Mouse (Mus musculus) testis, postnatal 10 days (tissue): Measurements from ENCODE around the gene Rfx4.

Experiments used
- DNase-seq: peaks from one replicate; pipeline ENCODE4 v3.0.0; 2021; ENCODE audit warnings: low spot score

Rfx4 gene

DNA sequence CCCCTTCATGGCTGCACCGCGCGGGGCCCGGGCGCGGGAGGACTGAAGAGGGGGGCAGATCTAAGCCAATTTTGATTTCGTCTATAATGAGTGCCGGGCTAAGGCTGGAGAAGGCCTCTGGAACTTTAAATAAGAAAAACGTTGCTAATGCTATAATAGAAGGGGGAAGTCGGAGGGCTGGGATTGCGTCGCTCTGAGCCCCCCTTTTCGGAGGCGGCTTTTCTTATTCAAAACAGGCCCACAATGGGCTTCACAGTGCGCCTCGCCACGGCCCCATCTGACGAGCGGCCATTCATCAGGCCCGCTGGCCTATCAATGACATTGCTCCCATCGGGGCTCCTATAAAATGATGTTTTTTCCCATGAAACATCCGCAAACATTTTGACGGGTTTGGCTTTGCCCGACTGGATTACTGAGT is at the start of gene Rfx4:
TSS of gene Rfx4 (plus strand) at position 277 of the 418 bp plus-strand sequence.
- DNase-seq = no peak

DNA sequence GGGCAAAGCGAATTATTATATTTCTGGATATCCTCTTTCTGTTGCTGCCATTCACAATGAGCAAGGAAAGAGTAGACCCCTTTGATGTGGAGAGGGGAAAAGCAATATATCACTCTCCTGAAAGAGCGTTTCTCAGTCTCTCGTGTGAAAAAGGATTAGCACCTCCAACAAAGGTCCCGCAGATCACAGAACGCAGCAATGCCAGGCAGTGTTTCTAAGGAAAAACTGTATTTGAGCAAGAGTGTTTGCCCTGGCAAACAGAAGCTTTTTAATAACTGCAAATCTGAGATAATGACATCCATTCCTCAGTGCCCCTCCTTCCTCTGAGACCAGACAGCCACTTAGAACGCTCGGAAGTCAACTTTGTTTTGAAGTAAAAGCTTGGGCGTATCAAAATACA is 49.3 kb upstream of the Rfx4 start:
- no peak for DNase-seq

DNA sequence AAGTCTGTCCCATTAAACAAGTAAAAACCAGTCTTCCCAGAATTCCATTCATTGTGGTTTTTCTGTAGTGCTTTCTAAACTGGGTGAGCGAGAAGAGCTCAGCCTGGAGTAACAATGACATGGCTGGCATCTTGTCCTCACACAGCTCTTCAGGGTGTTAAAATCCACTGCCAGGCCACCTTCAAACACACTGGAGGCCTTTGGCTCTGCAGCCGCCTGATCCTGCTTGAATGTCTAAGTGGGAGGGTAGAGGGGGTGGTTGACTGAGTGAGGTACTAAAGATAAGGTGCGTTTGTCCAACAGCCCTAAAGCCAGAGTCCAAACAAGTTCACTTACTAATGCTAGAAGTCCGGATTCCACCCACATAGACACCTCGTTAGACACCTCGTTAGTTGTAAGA is 48.6 kb upstream of the Rfx4 start:
- no peak for DNase-seq

DNA sequence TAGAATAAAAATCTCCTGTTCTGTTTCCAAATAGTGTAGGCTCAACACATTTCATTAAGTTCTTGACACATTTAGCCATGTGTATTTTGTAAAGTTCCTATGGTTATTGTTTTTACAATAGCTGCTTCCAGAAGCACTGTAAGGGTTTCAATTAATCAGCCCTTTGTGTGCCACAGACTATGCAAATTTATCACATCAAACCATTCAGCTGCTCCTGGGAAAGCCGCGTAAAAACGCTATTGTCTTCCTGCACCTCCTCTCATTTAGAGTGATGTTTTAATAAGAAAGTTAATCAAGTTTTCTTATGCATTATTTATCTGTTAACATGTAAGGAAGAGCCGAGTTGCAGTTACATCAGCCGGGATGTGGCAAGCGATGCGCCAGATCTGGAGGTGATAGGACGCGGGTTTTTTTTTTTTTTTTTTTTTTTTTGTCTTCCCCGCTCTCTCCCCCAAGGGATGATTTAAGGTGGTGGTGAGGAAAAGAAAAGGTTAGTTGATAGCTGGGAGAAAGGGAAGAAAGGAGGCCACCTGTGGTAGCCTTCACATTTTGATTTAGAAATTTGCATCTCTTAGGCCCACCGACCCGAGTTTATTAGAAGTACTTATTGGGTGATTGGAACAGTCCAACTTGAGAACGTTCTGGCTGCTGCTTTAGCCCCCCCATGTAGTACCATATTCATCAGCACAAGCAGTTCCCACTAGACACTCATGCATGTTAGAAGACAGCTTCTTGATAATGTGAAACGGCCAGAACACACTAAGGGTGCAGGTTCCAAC is 47.9 kb upstream of the Rfx4 start:
- no peak for DNase-seq

DNA sequence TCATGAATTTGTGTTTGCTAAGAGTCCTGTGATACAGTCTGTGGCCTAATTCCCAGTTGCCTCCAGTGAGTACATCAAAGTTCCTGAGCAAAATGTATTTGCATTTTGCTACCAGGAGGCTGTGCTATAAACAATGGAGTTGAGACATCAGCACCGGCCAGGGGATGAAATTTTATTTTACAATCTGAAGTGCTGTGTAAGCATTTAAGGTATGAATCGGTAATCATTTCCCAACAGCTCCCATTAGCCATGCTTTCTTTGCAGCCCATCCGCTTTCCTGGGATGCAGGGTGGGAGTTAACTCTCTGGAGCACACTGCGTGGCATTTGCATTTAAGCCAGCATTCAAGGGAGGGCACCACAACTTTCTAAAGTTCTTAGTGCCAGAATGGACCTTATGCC is 45.7 kb upstream of the Rfx4 start:
- DNase-seq = no peak

DNA sequence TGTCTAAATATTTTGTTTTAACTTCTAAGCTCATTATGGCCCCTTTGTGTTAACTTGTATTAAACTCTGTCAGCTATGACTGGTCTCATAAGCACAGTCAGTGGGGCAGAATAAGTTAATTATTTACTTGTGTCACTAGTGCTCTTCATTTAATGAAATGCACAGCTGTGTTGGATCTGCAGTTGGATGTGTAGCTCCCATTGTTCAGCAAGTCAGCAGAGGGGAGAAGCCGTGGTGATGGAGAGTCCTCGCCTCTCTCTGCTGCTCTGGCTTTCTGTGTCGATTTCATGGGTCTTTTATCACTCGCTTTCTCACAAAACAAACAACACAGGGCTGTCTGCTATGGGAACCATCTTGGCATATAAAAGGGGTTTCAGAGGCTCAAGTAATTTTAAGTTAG is 45.0 kb upstream of the Rfx4 start:
- no peak for DNase-seq

DNA sequence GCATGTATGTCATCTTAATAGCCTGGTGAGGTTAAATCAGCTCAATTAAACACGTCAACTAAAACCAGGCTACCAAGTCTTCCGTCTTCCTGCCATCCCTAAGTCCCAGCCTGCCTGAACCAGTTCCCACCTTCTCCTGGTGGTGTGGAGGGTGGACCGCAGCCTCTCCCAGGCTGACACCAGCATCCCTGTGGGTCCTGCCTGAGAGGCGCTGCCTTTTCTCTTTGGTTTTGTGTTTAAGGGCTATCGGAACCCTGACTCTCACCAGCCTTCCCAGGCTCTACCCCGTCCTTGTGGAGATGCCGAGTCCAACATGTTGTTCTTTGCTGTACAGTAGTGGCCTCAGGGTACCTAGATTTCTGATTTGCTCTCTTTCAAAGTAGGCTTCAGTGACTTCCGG is 44.4 kb upstream of the Rfx4 start:
- no peak for DNase-seq

DNA sequence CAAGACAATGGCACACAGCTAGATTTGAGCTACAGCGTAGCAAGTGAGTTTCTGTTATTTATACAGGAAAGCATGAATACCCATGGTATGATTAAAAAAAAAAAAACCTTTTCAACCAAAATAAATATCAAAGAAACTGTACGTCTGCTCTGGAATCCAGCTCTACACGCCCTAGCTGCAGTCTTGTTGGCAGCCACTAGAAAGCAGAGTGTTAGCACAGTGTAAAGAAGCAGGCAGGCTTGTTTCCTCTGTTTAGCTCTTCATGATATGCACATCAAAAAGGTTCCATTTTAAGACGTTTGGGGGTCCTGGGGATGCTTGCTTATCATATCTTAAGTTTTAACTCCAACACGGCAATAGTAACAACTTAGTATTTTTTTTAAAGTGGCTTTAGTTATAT is 43.9 kb upstream of the Rfx4 start:
- DNase-seq = no peak

DNA sequence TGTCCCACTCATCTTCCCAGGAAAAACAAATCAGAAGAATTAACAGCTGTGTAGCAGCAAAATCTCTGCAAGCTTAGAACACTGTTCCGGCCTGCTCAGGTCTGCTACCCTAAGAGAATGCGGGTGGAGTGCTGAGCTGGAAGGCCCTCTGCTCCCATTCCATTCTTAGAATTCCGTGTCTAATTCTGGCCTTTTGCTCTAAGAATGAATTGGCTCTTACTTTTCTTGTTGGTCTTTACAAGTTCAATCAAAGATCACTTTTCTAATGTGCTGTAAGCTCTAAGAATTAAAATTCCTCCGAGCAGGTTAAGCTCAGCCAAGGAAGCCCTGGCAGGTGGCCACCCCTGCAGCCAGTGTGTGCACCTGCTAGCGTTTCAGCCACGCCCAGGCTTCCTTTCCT is 43.3 kb upstream of the Rfx4 start:
- peak; percentile 49 for DNase-seq

DNA sequence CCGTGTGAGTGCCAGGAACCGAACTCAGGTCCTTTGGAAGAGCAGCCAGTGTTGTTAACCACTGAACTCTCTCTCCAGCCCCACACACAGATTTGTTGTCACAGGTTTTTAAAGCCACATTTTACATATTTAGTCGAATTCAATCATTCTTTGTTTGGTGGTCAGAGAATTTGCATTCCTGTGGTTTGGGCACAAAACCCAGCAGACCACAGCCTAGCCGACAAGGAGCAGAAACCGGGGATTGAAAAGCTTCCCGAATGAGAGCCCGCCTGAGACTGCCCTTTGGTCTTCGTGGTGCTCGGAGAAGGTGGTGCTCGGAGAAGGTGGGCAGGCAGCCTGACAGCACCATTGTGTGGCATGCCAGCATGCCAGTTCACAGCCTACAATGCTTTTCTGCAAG is 42.8 kb upstream of the Rfx4 start:
- no peak for DNase-seq

DNA sequence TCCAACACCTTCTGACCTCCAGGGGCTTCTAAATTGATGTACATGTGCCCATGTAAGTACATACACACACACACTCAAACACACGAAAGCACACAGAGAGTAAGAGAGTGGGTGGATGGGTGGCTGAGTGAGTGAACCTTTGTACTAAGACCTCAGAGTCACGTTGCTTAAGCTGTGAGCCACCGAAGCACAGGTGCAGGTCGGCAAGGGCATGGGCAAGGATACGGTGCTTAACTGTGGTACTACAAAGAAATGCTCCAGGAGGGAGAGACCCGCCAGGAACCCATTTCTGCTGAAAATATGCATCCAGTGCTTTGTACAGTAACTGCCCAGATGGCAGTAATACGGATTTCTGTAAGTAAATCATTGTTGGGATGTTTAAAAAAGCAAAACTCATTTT is 40.2 kb upstream of the Rfx4 start:
- DNase-seq = no peak

DNA sequence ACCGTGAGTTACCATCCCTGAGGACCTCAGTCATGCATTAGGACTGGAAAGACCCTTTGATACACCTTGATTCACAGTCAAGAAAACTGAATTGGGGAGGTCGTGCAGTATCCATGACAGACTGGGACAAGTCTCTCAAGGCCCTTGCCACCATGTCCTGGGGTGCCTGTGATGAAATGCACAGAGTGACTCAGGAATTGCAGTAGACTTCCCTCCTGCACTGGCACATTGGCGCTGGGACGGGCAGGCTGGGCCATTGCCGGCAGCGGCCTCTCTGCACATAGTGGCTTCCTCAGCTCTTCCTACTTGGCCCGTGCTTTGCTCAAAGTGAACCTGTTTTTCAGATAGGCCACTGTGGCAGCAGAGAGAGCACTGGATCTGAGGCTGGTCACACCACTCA is 39.3 kb upstream of the Rfx4 start:
- no peak for DNase-seq

DNA sequence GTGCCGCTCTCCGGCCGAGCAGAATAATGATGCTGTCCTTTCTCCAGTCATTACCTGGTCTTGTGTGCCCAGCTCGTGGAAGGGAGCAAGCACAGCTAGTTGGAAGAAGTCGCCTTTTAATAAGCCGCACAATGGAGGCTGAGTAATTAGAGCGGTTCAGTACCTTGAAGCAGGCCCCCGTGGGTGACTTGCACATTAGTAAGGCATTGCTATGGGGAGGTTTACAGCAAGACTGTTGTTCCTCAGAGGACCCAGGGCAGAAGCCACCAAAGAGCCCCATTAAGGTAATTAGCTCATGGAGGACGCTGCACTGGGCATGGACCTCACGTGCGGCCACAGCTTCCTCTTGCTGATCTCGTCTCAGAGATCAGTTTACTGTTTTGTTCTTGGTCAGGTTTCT is 33.2 kb upstream of the Rfx4 start:
- DNase-seq = no peak

DNA sequence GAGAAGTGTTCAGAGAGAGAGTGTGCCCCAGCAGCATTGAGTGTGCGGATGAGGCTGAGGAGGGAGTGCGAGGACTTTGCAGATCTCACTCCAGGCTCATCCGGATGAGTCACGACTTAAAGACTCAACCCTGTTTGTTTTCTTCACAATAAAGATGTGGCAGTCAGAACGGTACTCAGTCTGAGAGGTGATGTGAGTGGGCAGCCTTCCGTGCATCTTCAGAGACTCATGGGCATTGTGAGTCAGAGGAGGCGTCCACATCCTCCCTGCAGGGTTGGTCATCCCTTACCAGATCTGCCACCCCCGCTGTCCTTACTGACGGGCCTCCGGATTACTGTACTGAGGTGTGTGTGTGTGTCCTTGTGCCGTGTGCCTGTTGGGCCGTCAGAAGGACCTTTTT is 28.9 kb upstream of the Rfx4 start:
- DNase-seq = no peak

DNA sequence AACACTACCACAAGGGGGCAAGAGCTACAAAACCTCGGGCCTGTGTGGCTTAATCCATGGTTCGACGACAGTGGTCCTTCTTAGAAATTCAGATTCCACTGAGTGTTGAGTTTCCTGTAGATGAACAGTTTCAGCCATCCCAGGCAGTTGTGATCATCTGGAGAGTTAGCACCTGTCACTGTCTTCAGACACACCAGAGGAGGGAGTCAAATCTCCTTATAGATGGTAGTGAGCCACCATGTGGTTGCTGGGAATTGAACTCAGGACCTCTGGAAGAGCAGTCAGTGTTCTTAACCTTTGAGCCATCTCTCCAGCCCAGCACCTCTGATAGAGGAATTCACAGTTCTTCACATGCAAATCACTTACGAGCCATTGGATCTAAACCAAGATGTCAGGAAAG is 28.1 kb upstream of the Rfx4 start:
- no peak for DNase-seq

DNA sequence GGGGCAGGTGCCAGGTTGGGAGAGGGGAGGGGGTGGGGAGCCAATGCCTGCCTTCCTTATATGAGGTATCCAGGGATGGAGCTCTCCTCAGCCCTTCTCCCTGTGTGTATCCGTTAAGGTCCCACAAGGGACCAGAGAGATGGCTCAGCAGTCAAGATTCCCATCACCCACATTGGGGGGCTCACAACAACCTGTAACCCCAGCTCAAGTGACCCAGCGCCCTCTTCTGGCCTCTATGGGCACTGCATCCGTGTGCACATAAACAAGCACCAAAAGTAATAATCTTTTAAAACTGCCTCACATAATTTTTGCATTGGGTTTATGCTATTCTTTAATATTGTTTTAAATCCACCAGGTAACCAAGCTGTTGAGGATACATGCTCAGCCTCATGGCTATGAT is 25.8 kb upstream of the Rfx4 start:
- DNase-seq = no peak

DNA sequence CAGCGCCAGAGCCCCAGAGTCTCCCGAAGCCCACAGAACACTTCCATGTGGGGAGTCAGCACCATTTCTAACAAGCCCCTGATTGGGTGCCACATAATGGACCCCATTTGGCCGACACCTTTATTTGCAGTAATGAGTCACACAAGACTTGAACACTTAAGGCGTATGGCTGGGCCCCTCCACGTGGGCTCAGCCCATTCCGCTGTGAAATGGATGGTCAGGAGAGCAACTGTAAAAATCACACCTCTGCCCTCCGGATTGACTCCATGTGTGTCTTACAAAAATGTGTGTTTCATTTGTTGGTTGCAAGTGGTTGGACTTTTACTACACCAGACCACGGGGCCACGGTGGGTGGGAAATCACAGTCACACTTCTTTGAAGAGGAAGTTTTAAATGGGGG is 24.9 kb upstream of the Rfx4 start:
- DNase-seq = no peak

DNA sequence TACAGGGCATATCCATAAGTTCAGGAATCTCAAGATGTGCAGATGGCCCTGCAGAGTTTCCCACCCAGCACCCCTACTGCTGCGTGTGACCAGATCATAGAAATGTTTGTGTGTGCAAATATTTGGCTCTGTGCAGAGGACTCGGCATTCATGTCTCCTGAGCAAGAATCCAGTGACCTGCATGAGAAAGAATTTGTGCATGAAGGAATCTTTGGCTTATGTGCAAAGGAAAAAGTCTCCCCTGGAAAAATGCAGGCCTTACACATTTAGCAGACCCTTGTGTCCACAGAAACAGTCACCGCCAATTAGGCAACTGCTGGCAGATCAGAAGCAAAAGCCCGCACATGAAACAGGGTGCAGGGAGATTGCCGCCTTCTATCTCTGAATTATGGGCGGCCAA is 22.4 kb upstream of the Rfx4 start:
- no peak for DNase-seq

DNA sequence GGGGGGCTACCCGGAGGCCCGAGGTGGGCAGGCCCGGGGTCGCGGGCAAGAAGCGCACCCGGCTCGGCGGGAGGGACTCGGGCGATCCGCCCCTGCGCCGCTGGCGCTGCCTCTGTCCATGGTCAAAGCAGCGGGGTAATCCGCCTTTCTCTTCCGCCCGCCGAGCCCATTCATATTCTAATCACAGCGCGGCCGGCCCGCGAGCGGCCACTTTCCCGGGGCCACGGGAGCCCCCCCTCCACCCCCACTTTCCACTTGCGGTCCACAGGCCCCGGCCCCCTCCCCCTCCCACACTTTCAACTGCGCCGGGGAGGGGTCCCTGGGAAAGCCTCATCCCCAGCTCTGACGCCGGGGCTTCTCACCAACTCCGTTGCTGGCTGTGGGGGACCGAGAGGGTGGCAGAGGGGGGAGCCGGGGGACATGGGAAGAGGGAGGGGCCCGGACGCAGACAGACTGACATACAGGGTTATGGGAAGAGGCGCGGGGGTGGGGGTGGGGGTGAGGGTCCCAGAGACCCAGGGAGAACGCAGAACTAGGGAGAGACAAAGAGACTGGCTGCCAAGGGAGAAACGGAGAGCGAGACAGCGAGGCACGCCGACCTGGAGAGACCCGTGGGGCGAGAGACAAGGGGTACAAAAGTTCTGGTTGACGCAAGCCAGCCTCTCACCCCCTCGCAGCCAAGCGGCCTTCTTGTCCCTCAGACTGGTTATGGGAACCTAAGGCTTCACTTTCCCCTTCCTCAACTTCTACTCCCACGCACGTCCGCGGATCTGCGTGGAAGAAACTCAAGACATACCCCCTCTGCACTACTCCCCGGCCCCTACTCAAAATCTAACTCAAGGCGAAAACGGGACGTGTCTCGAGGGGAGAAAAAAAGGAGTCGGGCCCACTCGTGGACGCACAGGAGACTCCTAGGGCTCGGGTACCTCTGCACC is 744 bp upstream of the Rfx4 start:
- peak; percentile 59 for DNase-seq

DNA sequence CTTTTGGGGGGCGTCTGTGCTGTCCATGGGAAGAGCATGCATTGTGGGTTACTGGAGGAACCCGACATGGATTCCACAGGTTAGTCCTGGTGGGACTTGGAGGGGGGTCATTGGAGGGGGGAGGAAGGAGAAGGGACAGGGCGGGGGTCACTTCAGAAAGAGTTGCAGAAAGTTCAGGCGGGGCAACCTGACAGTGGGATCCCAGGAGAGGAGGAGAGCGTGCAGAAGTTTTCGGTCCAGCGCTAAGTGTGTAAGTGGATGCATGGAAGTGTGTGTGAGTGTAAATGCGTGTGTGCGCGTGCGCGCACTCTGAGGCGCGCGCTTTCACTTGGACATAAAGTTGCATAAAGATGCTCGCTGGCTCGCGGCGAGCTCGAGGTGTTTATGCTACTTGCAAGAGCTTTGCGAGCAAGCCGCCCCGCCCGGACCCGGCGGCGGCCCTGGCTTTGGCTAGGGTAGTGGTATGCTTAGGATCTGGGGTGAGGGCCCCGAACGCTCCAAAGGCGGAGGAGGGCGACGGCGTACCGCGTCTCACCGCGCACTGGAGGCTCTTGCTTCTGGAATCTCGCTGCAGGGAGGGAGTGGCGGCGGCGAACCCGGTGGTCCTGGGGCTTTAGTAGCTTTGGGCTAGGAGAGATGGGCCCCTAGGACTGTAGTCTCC is 703 bp downstream of the Rfx4 start:
- DNase-seq = no peak

DNA sequence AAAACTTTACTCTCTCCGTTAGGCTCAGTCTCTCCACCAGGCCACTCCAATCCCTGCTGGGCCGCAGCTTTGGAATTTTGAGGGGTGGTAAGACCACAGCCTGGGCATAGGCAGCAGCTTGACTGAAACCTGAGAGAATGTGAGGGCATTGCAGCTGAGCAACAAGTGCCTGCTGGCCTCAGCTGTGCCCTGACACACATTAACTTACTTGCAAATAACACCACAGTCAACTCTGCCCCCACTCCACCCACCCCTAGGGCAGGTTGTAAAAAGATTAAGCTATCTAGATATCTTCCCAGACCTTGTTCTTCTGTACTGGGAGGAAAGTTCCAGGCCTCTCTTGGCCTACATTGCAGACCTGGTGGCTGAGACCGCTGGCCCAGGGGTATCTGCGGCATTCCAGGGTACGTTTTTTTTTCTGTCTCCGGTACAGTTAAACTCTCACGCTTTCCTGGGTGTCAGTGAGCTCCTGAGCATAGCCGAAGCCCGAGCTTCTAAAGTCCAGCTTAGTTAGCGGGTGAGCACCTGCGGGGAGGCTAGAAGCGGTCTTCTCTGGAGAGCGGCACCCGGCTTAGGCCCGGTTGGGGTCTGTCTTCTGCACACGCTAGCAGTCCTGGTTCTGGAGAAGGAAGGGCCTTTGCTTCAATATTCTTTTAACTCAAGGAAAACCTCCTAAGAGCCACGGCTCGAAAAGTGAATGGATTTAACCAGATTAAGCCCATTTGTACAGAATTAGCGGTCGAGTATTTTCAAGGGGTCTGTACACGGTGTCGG is 1.8 kb downstream of the Rfx4 start:
- DNase-seq = no peak

DNA sequence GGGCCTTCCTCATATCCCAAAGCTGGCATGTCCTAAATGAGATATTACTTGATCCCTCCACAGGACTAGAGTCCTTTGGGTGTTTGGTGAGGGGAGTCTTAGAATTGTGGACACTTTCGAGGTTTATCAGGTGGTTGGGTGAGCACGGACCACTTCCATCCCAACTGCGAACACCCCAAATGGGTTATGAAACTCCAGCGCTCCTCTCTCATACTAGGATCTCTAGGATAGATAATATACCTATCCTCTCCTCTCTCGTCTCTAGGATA is 2.3 kb downstream of the Rfx4 start:
- DNase-seq = no peak
